Comparison of ENCODE assay signal across 14 mouse cellular contexts in the genomic region with DNA sequence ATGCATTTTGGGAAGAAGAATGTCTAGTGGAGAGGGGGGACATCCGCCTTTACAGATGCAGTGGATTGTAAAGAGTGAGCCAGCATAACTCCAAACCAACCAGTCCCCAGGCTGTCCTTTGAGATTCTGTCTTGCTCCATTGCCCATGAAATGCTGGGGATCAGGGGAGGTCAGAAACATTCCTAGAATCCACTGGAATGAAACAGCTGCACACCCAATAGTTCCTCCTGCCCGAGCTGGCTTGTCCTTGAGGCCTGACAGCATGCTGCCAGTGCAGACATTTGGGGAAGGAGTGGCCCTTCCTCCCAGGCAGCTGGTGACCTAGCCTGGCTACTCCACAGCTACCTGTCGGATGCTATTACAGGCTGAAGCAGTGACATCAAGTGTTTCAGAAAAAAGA.
DNase-seq lines count a peak whose midpoint lies in the region; ATAC-seq and TF ChIP-seq lines count a peak whose summit lies in the region.
"Had no signal": no experiment of that assay in that cellular context is flagged by ENCODE, and none has a peak within 500 bp of the region (broad histone marks: within the 10 kb centered on the region; RNA-seq: fewer than 3 reads in every experiment).

No protein-coding gene starts in this region.

- no peaks in the 10 kb centered on the region for H3K27me3 ChIP-seq in hindbrain, embryonic 11.5 days (ENCODE audit: control insufficient read depth, insufficient read depth, low read length)
- H3K27me3 ChIP-seq in hindbrain, postnatal 0 days (ENCODE audit: insufficient read depth, low read length): no peaks in the 10 kb centered on the region
- H3K27me3 ChIP-seq in kidney, adult 2 months (replicated peaks; ENCODE audit: control insufficient read depth, insufficient read depth, low read length): no peaks in the 10 kb centered on the region
- H3K27me3 ChIP-seq in forebrain, embryonic 14.5 days (replicated peaks; ENCODE audit: control insufficient read depth, insufficient read depth, low read length): no peaks in the 10 kb centered on the region
- H3K27me3 ChIP-seq: heart, embryonic 12.5 days; limb, embryonic 13.5 days; neural tube, embryonic 13.5 days had no signal

- no peak overlapping the region for H3K4me2 ChIP-seq in hindbrain, embryonic 11.5 days (replicated peaks; ENCODE audit: low read depth, low read length)
- no peak overlapping the region for H3K4me2 ChIP-seq in hindbrain, postnatal 0 days (ENCODE audit: low read depth, low read length)
- H3K4me2 ChIP-seq in forebrain, embryonic 14.5 days (ENCODE audit: low read length): no peak overlapping the region
- H3K4me2 ChIP-seq: heart, embryonic 12.5 days; limb, embryonic 13.5 days; neural tube, embryonic 13.5 days had no signal

- no peak for TF ChIP-seq POLR2A in kidney, adult 2 months (IDR thresholded peaks at IDR 0.05; ENCODE audit: low read depth, low read length)

- H3K36me3 ChIP-seq in hindbrain, embryonic 11.5 days (ENCODE audit: control insufficient read depth, insufficient read depth, low read length): no peaks in the 10 kb centered on the region
- H3K36me3 ChIP-seq in hindbrain, postnatal 0 days (ENCODE audit: insufficient read depth, low read length): no peaks in the 10 kb centered on the region
- H3K36me3 ChIP-seq in kidney, adult 2 months (ENCODE audit: control insufficient read depth, insufficient read depth, low read length): no peaks in the 10 kb centered on the region
- H3K36me3 ChIP-seq in forebrain, embryonic 14.5 days (ENCODE audit: control insufficient read depth, insufficient read depth, low read length): no peaks in the 10 kb centered on the region
- H3K36me3 ChIP-seq: heart, embryonic 12.5 days; limb, embryonic 13.5 days; neural tube, embryonic 13.5 days had no signal

- ATAC-seq in hindbrain, embryonic 11.5 days (ENCODE audit: low FRiP score): no peak
- ATAC-seq in hindbrain, postnatal 0 days: no peak
- ATAC-seq in forebrain, embryonic 14.5 days: no peak

- no peak overlapping the region for H3K9ac ChIP-seq in hindbrain, embryonic 11.5 days (ENCODE audit: low read depth, low read length)
- no peak overlapping the region for H3K9ac ChIP-seq in hindbrain, postnatal 0 days (replicated peaks; ENCODE audit: low read length)
- no peak overlapping the region for H3K9ac ChIP-seq in forebrain, embryonic 14.5 days (ENCODE audit: low read length)
- H3K9ac ChIP-seq: heart, embryonic 12.5 days; limb, embryonic 13.5 days; neural tube, embryonic 13.5 days had no signal

- peak; percentile 5 for DNase-seq in hindbrain, embryonic 11.5 days (ENCODE audit: low spot score)
- no peak for DNase-seq in hindbrain, postnatal 0 days (ENCODE audit: low spot score)
- peak; percentile 48 for DNase-seq in embryo, embryonic 10.5 days (ENCODE audit: low spot score)
- DNase-seq in kidney, adult 2 months: peak; percentile 95
- peak; percentile 33 for DNase-seq in mesoderm, embryonic 11.5 days (ENCODE audit: low read depth, low spot score)
- DNase-seq in forebrain, embryonic 14.5 days (ENCODE audit: low spot score): no peak
- DNase-seq in c-Kit-positive CD71-positive TER-119-positive erythroid progenitor cells, embryonic 14.5 days (ENCODE audit: low spot score): no peak
- DNase-seq: adrenal gland, adult 8-10 months; lung, adult 18-20 months; right cerebral cortex, postnatal 25 days; thymus, postnatal 4 days had no signal

- no peak for TF ChIP-seq CTCF in hindbrain, postnatal 0 days (IDR thresholded peaks at IDR 0.05; ENCODE audit: low read depth)
- TF ChIP-seq CTCF in kidney, adult 2 months (conservative IDR thresholded peaks at IDR 0.05; ENCODE audit: insufficient read depth, insufficient read length, low read depth, low read length): no peak

- H3K4me3 ChIP-seq in hindbrain, embryonic 11.5 days (ENCODE audit: low read depth, low read length): no peak overlapping the region
- no peak overlapping the region for H3K4me3 ChIP-seq in hindbrain, postnatal 0 days (ENCODE audit: low read length)
- H3K4me3 ChIP-seq in kidney, adult 2 months (ENCODE audit: insufficient read depth, low read depth, low read length): no peak overlapping the region
- no peak overlapping the region for H3K4me3 ChIP-seq in forebrain, embryonic 14.5 days (ENCODE audit: low read depth, low read length)
- H3K4me3 ChIP-seq: heart, embryonic 12.5 days; limb, embryonic 13.5 days; neural tube, embryonic 13.5 days had no signal

- WGBS in hindbrain, embryonic 11.5 days: 26% methylated on average over 3 of the region's 3 CpGs
- WGBS in hindbrain, postnatal 0 days: 26% methylated on average over 3 of the region's 3 CpGs
- 23% methylated on average over 3 of the region's 3 CpGs for WGBS in kidney, adult 2 months
- 29% methylated on average over 3 of the region's 3 CpGs for WGBS in forebrain, embryonic 14.5 days

- no peaks in the 10 kb centered on the region for H3K9me3 ChIP-seq in hindbrain, embryonic 11.5 days (ENCODE audit: control insufficient read depth, low read length)
- no peaks in the 10 kb centered on the region for H3K9me3 ChIP-seq in hindbrain, postnatal 0 days (ENCODE audit: low read length)
- no peaks in the 10 kb centered on the region for H3K9me3 ChIP-seq in forebrain, embryonic 14.5 days (replicated peaks; ENCODE audit: control insufficient read depth, low read length)
- H3K9me3 ChIP-seq: heart, embryonic 12.5 days; limb, embryonic 13.5 days; neural tube, embryonic 13.5 days had no signal

- H3K4me1 ChIP-seq in hindbrain, embryonic 11.5 days (replicated peaks; ENCODE audit: control insufficient read depth, insufficient read depth, low read length): no peaks in the 10 kb centered on the region
- 0 out of 2 replicates have a peak, but pooled peaks cover 3% of the 10 kb centered on the region for H3K4me1 ChIP-seq in hindbrain, postnatal 0 days (ENCODE audit: insufficient read depth, low read length)
- H3K4me1 ChIP-seq in kidney, adult 2 months (ENCODE audit: control insufficient read depth, insufficient read depth, low read length): peaks cover 12% of the 10 kb centered on the region; the same call in 1 of the 2 replicates
- H3K4me1 ChIP-seq in forebrain, embryonic 14.5 days (ENCODE audit: control insufficient read depth, insufficient read depth, low read length): no peaks in the 10 kb centered on the region
- H3K4me1 ChIP-seq: heart, embryonic 12.5 days; limb, embryonic 13.5 days; neural tube, embryonic 13.5 days had no signal

- H3K27ac ChIP-seq in hindbrain, embryonic 11.5 days (ENCODE audit: low read depth, low read length): no peak overlapping the region
- H3K27ac ChIP-seq in hindbrain, postnatal 0 days: no peak overlapping the region
- peak overlapping the region; percentile 80 for H3K27ac ChIP-seq in kidney, adult 2 months (ENCODE audit: insufficient read depth, low read depth, low read length)
- H3K27ac ChIP-seq in forebrain, embryonic 14.5 days (ENCODE audit: low read depth, low read length): no peak overlapping the region
- H3K27ac ChIP-seq: limb, embryonic 13.5 days; neural tube, embryonic 13.5 days had no signal

Comparison
In these comparisons a context has a peak if more than half of its experiments do, and no peak if none do; other contexts are left out.
1. DNase-seq: peak in hindbrain, embryonic 11.5 days (single experiment), embryo, embryonic 10.5 days (single experiment), kidney, adult 2 months (single experiment) and mesoderm, embryonic 11.5 days (single experiment); none in hindbrain, postnatal 0 days (single experiment), forebrain, embryonic 14.5 days (single experiment) and c-Kit-positive CD71-positive TER-119-positive erythroid progenitor cells, embryonic 14.5 days (single experiment).